Mouse (Mus musculus) kidney, adult 2 months (tissue): ENCODE measurements around the gene Ppan. TPM values are rescaled to one million over a fixed set of nuclear protein-coding genes. Genes with fewer than 3 reads are reported as not detected.

Source experiments
- DNase-seq: peaks from one replicate; pipeline ENCODE4 v3.0.0; 2021
- H3K27ac ChIP-seq: fragments of 200-500 bp; 2 replicates; pipeline ENCODE4 v1.5.1; 2012; ENCODE audit warnings: low read depth, low read length, control low read depth, inconsistent platforms; ENCODE audit not compliant: insufficient read depth
- H3K27me3 ChIP-seq: fragments of 200-500 bp; replicated peaks from 2 replicates; pipeline ENCODE4 v1.6.1; 2012; ENCODE audit warnings: mild to moderate bottlenecking, moderate library complexity, low read length, inconsistent platforms; ENCODE audit not compliant: control insufficient read depth, insufficient read depth
- H3K36me3 ChIP-seq: fragments of 200-500 bp; 2 replicates; pipeline ENCODE4 v1.6.1; 2012; ENCODE audit warnings: mild to moderate bottlenecking, moderate library complexity, low read length, inconsistent platforms; ENCODE audit not compliant: control insufficient read depth, insufficient read depth
- H3K4me1 ChIP-seq: fragments of 200-500 bp; 2 replicates; pipeline ENCODE4 v1.6.1; 2011; ENCODE audit warnings: low read length; ENCODE audit not compliant: control insufficient read depth, insufficient read depth
- H3K4me3 ChIP-seq: fragments of 200-500 bp; 2 replicates; pipeline ENCODE4 v1.5.1; 2011; ENCODE audit warnings: mild to moderate bottlenecking, low read depth, low read length, control low read depth; ENCODE audit not compliant: insufficient read depth
- CTCF ChIP-seq: fragments of 200-500 bp; conservative IDR thresholded peaks from 2 replicates; pipeline ENCODE4 v1.5.1; 2011; ENCODE audit warnings: low read depth, mild to moderate bottlenecking, control low read depth, low read length, moderate library complexity, mixed read lengths; ENCODE audit not compliant: insufficient read depth, insufficient read length
- POLR2A ChIP-seq: fragments of 200-500 bp; IDR thresholded peaks from one replicate; pipeline ENCODE4 v1.6.1; 2011; ENCODE audit warnings: low read depth, low read length, control low read depth
- WGBS: fragments of 180-500 bp; shearing (Covaris S2); methylation state at CpG from one replicate; pipeline ENCODE4 v1.1.7; 2018; 5-methylcytosine and 5-hydroxymethylcytosine counted together
- polyA plus RNA-seq: library from polyadenylated mRNA; depleted of rRNA; stranded (reverse); fragments of >200 nt; gene quantifications from 2 replicates; pipeline ENCODE4 v1.2.3, GENCODE M21; 2012

The Ppan gene
- polyA plus RNA-seq, 1 experiment, result 28.3 TPM

- 89% methylated on average over 13 of the region's 13 CpGs for WGBS
- H3K27me3 ChIP-seq, result no peaks in the 10 kb centered on the region
- no peaks in the 10 kb centered on the region for H3K36me3 ChIP-seq
- DNase-seq, result no peak
- TF ChIP-seq CTCF, result no peak
- no peak for TF ChIP-seq POLR2A
- H3K4me1 ChIP-seq, result no peaks in the 10 kb centered on the region
- peak within 1 kb of the TSS; percentile 87 for H3K27ac ChIP-seq
- H3K4me3 ChIP-seq, result peak within 1 kb of the TSS; percentile 58
Measured at GRCm38 (mm10) chr9:20879097-20879792, 8.7 kb upstream of the Ppan start, which contains the start of gene Angptl6. Angptl6 (minus strand) TSS chr9:20879727.

- TF ChIP-seq CTCF (no peak), POLR2A (no peak)
- H3K4me1 ChIP-seq, result peaks cover 2% of the 10 kb centered on the region; the same call in 1 of the 2 replicates
- no peak overlapping the region for H3K27ac ChIP-seq
- H3K4me3 ChIP-seq, result no peak overlapping the region
- 93% methylated on average over 2 of the region's 2 CpGs for WGBS
- H3K27me3 ChIP-seq, result no peaks in the 10 kb centered on the region
- peaks cover 3% of the 10 kb centered on the region for H3K36me3 ChIP-seq
- DNase-seq, result no peak
Measured at GRCm38 (mm10) chr9:20886563-20886962, 1.4 kb upstream of the Ppan start.

GRCm38 (mm10) chr9:20887191-20887590 lies 784 bp upstream of the Ppan start:
- Histone ChIP-seq H3K36me3 (peaks cover 4% of the 10 kb centered on the region), H3K27ac (no peak overlapping the region), H3K4me3 (no peak overlapping the region), H3K4me1 (peaks cover 2% of the 10 kb centered on the region; the same call in 1 of the 2 replicates), H3K27me3 (no peaks in the 10 kb centered on the region)
- TF ChIP-seq CTCF (no peak), POLR2A (no peak)
- 91% methylated on average over 6 of the region's 6 CpGs for WGBS
- DNase-seq, result no peak

GRCm38 (mm10) chr9:20888386-20888765 lies 401 bp downstream of the Ppan start:
- H3K27ac ChIP-seq, result no peak overlapping the region
- H3K36me3 ChIP-seq, result peaks cover 4% of the 10 kb centered on the region
- no peak for DNase-seq
- H3K27me3 ChIP-seq, result no peaks in the 10 kb centered on the region
- H3K4me1 ChIP-seq, result peaks cover 2% of the 10 kb centered on the region; the same call in 1 of the 2 replicates
- TF ChIP-seq CTCF, result no peak
- TF ChIP-seq POLR2A, result no peak
- peak overlapping the region; percentile 84 for H3K4me3 ChIP-seq
- WGBS, result under 1% methylated on average over 30 of the region's 30 CpGs

GRCm38 (mm10) chr9:20889185-20890141 lies 1.5 kb downstream of the Ppan start:
- Histone ChIP-seq H3K36me3 (peaks cover 4% of the 10 kb centered on the region), H3K27me3 (no peaks in the 10 kb centered on the region), H3K27ac (no peak overlapping the region), H3K4me3 (no peak overlapping the region), H3K4me1 (peaks cover 2% of the 10 kb centered on the region; the same call in 1 of the 2 replicates)
- WGBS, result 80% methylated on average over 29 of the region's 29 CpGs
- TF ChIP-seq CTCF, result no peak
- TF ChIP-seq POLR2A, result no peak
- DNase-seq, result no peak

GRCm38 (mm10) chr9:20890411-20890810 lies 2.4 kb downstream of the Ppan start:
- Histone ChIP-seq H3K36me3 (peaks cover 4% of the 10 kb centered on the region), H3K27ac (no peak overlapping the region), H3K4me3 (no peak overlapping the region), H3K4me1 (peaks cover 2% of the 10 kb centered on the region; the same call in 1 of the 2 replicates), H3K27me3 (no peaks in the 10 kb centered on the region)
- no peak for DNase-seq
- 90% methylated on average over 5 of the region's 5 CpGs for WGBS
- no peak for TF ChIP-seq CTCF
- TF ChIP-seq POLR2A, result no peak
